Mouse (Mus musculus) ES-E14 (cell line): ENCODE measurements at regions not wholly inside any gene's neighbourhood (a gene's known extent, or its start where the extent isn't known, plus 50 kb on each side); places are given as distances from the start of the nearest gene placed in this dataset.

Experiments used
- DNase-seq: peaks from one replicate; pipeline ENCODE4 v3.0.0-alpha.2; 2013; ENCODE audit warnings: low read depth, low spot score
- H3K27ac ChIP-seq: 2 replicates; pipeline ENCODE4 v1.5.1; 2012; ENCODE audit warnings: low read depth, mild to moderate bottlenecking, low read length, moderate library complexity, mixed read lengths; ENCODE audit not compliant: poor library complexity, insufficient read depth, severe bottlenecking
- H3K36me3 ChIP-seq: 2 replicates; pipeline ENCODE4 v1.6.1; 2012; ENCODE audit warnings: mild to moderate bottlenecking, low read length, moderate library complexity, mixed read lengths; ENCODE audit not compliant: control insufficient read depth, poor library complexity, insufficient read depth, severe bottlenecking
- H3K4me1 ChIP-seq, 2 experiments: fragments of 150-350 bp in 1 of 2; sonication (generic) in 1 of 2; 2 replicates each; pipeline ENCODE4 v1.6.1; 2012; ENCODE audit warnings: low read length in 2 of 2, mild to moderate bottlenecking in 1 of 2, mixed read lengths in 1 of 2; ENCODE audit not compliant: control insufficient read depth in 2 of 2, insufficient read depth in 2 of 2, poor library complexity in 1 of 2
- H3K4me3 ChIP-seq, 2 experiments: fragments of 150-350 bp in 1 of 2; sonication (generic) in 1 of 2; 2 replicates each; pipeline ENCODE4 v1.5.1; 2012; ENCODE audit warnings: low read length in 2 of 2, low read depth in 1 of 2, mild to moderate bottlenecking in 1 of 2, mixed read lengths in 1 of 2; ENCODE audit not compliant: insufficient read depth in 1 of 2, poor library complexity in 1 of 2, severe bottlenecking in 1 of 2
- H3K9ac ChIP-seq: 2 replicates; pipeline ENCODE4 v1.6.1; 2012; ENCODE audit warnings: low read depth, mild to moderate bottlenecking, low read length, mixed read lengths; ENCODE audit not compliant: poor library complexity, insufficient read depth, severe bottlenecking
- H3K9me3 ChIP-seq: fragments of 150-350 bp; sonication (generic); 2 replicates; pipeline ENCODE4 v1.6.1; 2012; ENCODE audit warnings: low read depth, mild to moderate bottlenecking, low read length; ENCODE audit not compliant: control insufficient read depth, insufficient read depth
- CHD2 ChIP-seq: IDR thresholded peaks from 2 replicates; pipeline ENCODE4 v1.6.1; 2014; ENCODE audit warnings: mild to moderate bottlenecking, low read depth, low read length, inconsistent platforms
- HCFC1 ChIP-seq: IDR thresholded peaks from 2 replicates; pipeline ENCODE4 v1.6.1; 2012; ENCODE audit warnings: low read length, inconsistent platforms, borderline replicate concordance; ENCODE audit not compliant: insufficient read depth
- MAFK ChIP-seq: IDR thresholded peaks from 2 replicates; pipeline ENCODE4 v1.6.1; 2014; ENCODE audit warnings: mild to moderate bottlenecking, low read depth, low read length, inconsistent platforms; ENCODE audit not compliant: insufficient read depth
- ZC3H11A ChIP-seq: IDR thresholded peaks from 2 replicates; pipeline ENCODE4 v1.6.1; 2012; ENCODE audit warnings: low read depth, mild to moderate bottlenecking, inconsistent platforms, low read length, borderline replicate concordance
- ZNF384 ChIP-seq: IDR thresholded peaks from 2 replicates; pipeline ENCODE4 v1.6.1; 2012; ENCODE audit warnings: low read depth, low read length, inconsistent platforms
- in situ Hi-C, 2 experiments: fragments of 600-800 bp; cut with MboI; formaldehyde crosslinking; loops; one replicate each; pipeline ENCODE4 v1.15.1; 2025; ENCODE audit warnings: low sequenced_read_pairs in 2 of 2, inconsistent platforms in 1 of 2; ENCODE audit not compliant: unreplicated experiment in 2 of 2

- DNase-seq, result no peak
- in situ Hi-C loops, result no loop called here
Observed at GRCm38 (mm10) chr12:12812873-12813272, 128.8 kb downstream of the Mycn start.

GRCm38 (mm10) chr12:12810943-12811342, 130.8 kb downstream of the Mycn start:
- Histone ChIP-seq H3K9ac (no peak overlapping the region), H3K4me3 (peak overlapping the region; percentile 6 to 37; a peak in 1 of 4 replicates), H3K27ac (no peak overlapping the region), H3K4me1 (peaks cover 16 to 28% of the 10 kb centered on the region in 2 experiments), H3K36me3 (no peaks in the 10 kb centered on the region), H3K9me3 (no peaks in the 10 kb centered on the region)
- in situ Hi-C loops, result no loop called here
- no peak for DNase-seq
- TF ChIP-seq ZNF384, result no peak
- TF ChIP-seq ZC3H11A, result no peak
- no peak for TF ChIP-seq MAFK
- no peak for TF ChIP-seq HCFC1
- no peak for TF ChIP-seq CHD2

More at GRCm38 (mm10) chr12:12812873-12813272, 128.8 kb downstream of the Mycn start:
- no peak overlapping the region for H3K27ac ChIP-seq
- TF ChIP-seq MAFK, result no peak
- TF ChIP-seq CHD2, result no peak
- no peak for TF ChIP-seq HCFC1
- TF ChIP-seq ZNF384, result no peak
- no peak for TF ChIP-seq ZC3H11A
- no peaks in the 10 kb centered on the region for H3K9me3 ChIP-seq
- H3K36me3 ChIP-seq, result no peaks in the 10 kb centered on the region
- H3K4me1 ChIP-seq, result peaks cover 16 to 26% of the 10 kb centered on the region in 2 experiments
- no peak overlapping the region for H3K4me3 ChIP-seq
- no peak overlapping the region for H3K9ac ChIP-seq

GRCm38 (mm10) chr12:12810159-12810885, 131.4 kb downstream of the Mycn start:
- Histone ChIP-seq H3K4me1 (peaks cover 16 to 28% of the 10 kb centered on the region in 2 experiments), H3K4me3 (peak overlapping the region; percentile 33 to 37; a peak in 3 of 4 replicates), H3K36me3 (no peaks in the 10 kb centered on the region), H3K27ac (peak overlapping the region; percentile 20; the same call in 1 of the 2 replicates), H3K9me3 (no peaks in the 10 kb centered on the region), H3K9ac (peak overlapping the region; percentile 26; the same call in 1 of the 2 replicates)
- DNase-seq, result no peak
- in situ Hi-C loops, result no loop called here
- TF ChIP-seq ZNF384 (0 out of 2 replicates have a peak, but pooled peaks have one; percentile 25), HCFC1 (no peak)

DNA sequence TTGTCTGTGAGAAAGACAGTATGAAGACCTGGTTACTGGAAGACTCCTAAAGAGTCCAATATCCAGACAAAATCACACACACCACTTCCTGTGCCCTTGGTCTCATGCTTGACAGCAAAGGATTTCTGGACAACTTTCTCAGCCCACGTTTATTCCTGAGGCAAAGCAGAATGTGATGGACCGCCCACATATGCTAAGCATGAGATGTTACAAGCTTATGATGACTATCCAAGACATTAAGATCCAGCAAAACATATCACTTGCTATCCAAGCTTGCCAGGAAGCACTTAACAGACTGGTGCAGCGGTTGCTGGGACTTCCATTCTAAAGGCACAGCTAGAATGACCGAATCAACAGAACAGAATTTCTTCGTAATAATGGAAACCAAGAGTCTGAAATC, 133.6 kb downstream of the Mycn start:
- Histone ChIP-seq H3K4me1 (peaks cover 13 to 32% of the 10 kb centered on the region in 2 experiments), H3K27ac (no peak overlapping the region), H3K36me3 (no peaks in the 10 kb centered on the region), H3K4me3 (no peak overlapping the region), H3K9ac (no peak overlapping the region), H3K9me3 (no peaks in the 10 kb centered on the region)
- TF ChIP-seq HCFC1 (no peak), ZC3H11A (no peak), ZNF384 (no peak), CHD2 (no peak), MAFK (no peak)
- in situ Hi-C loops, result no loop called here
- DNase-seq, result no peak
